Mouse (Mus musculus) ES-Bruce4 (cell line): ENCODE measurements around the gene Smcr8.

Source experiments
- CTCF ChIP-seq: IDR thresholded peaks from one replicate; pipeline ENCODE4 v1.8.1; 2011; ENCODE audit warnings: low read depth, low read length
- POLR2A ChIP-seq: IDR thresholded peaks from one replicate; pipeline ENCODE4 v1.8.1; 2011; ENCODE audit warnings: low read length; ENCODE audit not compliant: insufficient read depth

GRCm38 (mm10) chr11:60777801-60778370 lies 562 bp downstream of the Smcr8 start:
- no peak for TF ChIP-seq CTCF
- TF ChIP-seq POLR2A: no peak
